Mouse (Mus musculus) erythroblast, embryonic 14.5 days (primary cell): ENCODE measurements at regions not wholly inside any gene's neighbourhood (a gene's known extent, or its start where the extent isn't known, plus 50 kb on each side); places are given as distances from the start of the nearest gene placed in this dataset.

ENCODE experiments used
- H3K27me3 ChIP-seq: 2 replicates; pipeline ENCODE4 v1.6.1; 2012; ENCODE audit warnings: inconsistent platforms; ENCODE audit not compliant: control insufficient read depth
- H3K36me3 ChIP-seq: 2 replicates; pipeline ENCODE4 v1.6.1; 2012; ENCODE audit warnings: mild to moderate bottlenecking, inconsistent platforms; ENCODE audit not compliant: control insufficient read depth
- H3K4me1 ChIP-seq: 2 replicates; pipeline ENCODE4 v1.6.1; 2012; ENCODE audit warnings: inconsistent platforms; ENCODE audit not compliant: control insufficient read depth
- H3K4me3 ChIP-seq: replicated peaks from 2 replicates; pipeline ENCODE3; 2012; ENCODE audit warnings: moderate library complexity, mild to moderate bottlenecking, inconsistent platforms
- H3K9me3 ChIP-seq: 2 replicates; pipeline ENCODE4 v1.6.1; 2012; ENCODE audit warnings: low read length, inconsistent platforms, mixed read lengths; ENCODE audit not compliant: control insufficient read depth
- GATA1 ChIP-seq: IDR thresholded peaks from 2 replicates; pipeline ENCODE4 v1.6.1; 2012; ENCODE audit warnings: low read length, inconsistent platforms, mixed read lengths
- TAL1 ChIP-seq: IDR thresholded peaks from 3 replicates; pipeline ENCODE4 v1.6.1; 2012; ENCODE audit warnings: low read length, inconsistent platforms, mixed read lengths

DNA sequence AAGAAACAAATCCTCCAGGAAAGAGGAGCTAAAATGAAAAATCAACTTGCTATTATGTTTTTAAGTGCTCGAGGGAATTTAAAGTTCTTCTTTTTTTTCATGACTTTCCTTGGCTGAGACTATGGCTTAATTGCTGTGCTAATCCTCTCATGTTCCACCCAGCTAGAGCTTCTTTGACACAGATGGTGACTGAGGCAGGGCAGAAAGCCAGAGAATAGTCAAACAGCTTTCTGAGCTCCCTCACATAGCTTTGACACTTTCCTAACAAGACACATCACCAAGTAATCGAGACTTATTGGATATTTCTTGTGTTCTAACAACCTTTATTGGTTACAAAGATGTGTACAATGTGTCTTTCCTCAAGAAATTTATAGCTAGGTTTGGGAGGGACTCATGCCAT lies 1033.0 kb downstream of the Gsdmc2 start:
- Histone ChIP-seq H3K36me3 (no peaks in the 10 kb centered on the region), H3K9me3 (no peaks in the 10 kb centered on the region), H3K27me3 (no peaks in the 10 kb centered on the region), H3K4me3 (no peak overlapping the region), H3K4me1 (no peaks in the 10 kb centered on the region)
- TF ChIP-seq TAL1: no peak
- no peak for TF ChIP-seq GATA1

DNA sequence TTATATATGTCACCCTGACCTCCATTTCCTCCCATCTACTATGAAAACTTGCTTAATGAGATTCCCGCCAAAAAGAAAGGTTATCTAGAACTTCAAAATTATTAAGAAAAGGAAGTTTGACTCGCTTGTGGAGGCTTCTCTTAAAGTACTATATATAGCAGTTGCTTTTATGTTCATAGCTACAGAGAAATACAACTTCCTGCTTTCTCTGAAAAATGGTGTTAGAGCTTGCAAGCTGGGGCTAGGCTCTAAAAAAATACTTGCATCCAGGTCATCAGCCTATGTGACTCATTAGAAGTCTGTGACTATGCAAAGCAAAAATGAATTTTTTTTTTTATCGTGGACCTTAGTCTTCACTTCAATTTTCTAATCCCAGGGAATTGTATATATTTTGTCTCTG lies 1035.7 kb downstream of the Gsdmc2 start:
- Histone ChIP-seq H3K4me1 (no peaks in the 10 kb centered on the region), H3K27me3 (no peaks in the 10 kb centered on the region), H3K36me3 (no peaks in the 10 kb centered on the region), H3K4me3 (no peak overlapping the region), H3K9me3 (no peaks in the 10 kb centered on the region)
- no peak for TF ChIP-seq GATA1
- TF ChIP-seq TAL1: no peak

DNA sequence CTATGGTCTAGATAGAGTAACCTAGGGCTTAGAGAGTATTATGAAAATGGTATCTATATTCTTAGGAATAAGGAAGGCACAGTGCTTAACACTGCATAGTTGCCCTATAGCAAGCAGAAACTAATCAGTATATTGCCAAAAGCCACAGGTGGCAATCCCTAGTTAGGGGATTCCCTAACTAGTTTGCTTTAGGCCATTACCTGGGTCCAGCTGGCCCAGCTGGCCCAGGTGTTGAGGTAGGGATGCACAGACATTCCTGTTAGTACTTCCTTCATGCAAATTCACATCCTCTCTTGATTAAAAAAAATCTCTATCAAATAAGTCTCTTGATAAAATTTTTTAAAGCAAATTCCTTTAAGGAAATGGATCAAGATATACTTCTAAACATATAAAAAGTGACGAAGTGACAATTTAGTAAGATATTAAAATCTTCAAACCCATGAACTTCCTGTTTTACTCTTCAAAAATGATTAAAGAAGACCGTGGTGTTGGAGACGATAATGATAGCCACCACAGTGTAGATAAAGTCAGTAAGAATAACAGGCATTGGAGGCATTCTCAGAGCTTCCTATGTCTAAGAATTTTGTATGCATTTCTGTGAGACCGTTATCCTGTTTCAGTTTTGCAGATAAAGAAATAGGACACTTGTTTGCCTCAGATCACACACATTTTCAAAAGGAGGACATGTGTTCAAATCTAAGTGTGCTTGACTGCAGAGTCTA lies 1036.7 kb downstream of the Gsdmc2 start:
- Histone ChIP-seq H3K27me3 (no peaks in the 10 kb centered on the region), H3K4me1 (no peaks in the 10 kb centered on the region), H3K4me3 (no peak overlapping the region), H3K36me3 (no peaks in the 10 kb centered on the region), H3K9me3 (no peaks in the 10 kb centered on the region)
- TF ChIP-seq TAL1 (no peak), GATA1 (no peak)

DNA sequence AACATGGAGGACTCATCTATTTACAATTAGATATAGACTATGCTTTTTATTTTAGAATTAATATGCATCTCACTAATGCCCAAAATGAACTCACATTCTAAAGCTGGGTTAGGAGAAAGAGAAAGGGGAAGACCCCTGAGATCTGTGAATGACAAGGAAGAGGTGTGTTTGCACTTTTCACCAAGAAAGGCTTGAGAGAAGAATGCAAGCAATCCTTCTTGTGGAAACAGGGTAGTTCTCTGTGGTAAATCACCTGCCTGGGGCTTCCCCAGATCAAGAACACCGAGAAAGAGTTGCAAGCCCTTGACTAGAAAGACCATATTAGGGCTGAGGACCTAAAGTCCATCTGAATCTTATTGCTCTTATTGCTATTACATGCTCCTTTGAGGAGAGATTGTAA lies 1037.6 kb downstream of the Gsdmc2 start:
- Histone ChIP-seq H3K9me3 (no peaks in the 10 kb centered on the region), H3K4me1 (no peaks in the 10 kb centered on the region), H3K27me3 (no peaks in the 10 kb centered on the region), H3K36me3 (no peaks in the 10 kb centered on the region), H3K4me3 (no peak overlapping the region)
- no peak for TF ChIP-seq GATA1
- no peak for TF ChIP-seq TAL1

DNA sequence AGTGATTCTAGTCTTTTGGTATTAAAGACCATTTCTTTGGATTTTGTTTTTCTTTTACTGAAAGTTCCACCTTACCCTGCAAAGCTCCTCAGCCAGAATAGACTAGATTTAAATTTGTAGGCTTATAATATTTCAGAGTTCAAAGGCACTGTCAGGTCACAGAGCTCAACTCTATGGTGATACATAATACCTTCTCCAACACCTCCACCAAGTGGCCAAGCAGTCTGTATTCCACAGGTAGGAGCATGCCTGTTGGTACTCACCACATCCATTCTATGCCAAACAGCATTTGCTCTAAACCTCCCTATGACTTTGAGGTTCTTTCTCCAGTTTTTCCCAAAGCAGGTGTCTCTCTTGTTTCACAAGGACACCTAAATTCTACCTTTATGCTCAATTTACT lies 1042.2 kb downstream of the Gsdmc2 start:
- H3K36me3 ChIP-seq: no peaks in the 10 kb centered on the region
- H3K27me3 ChIP-seq: no peaks in the 10 kb centered on the region
- H3K4me3 ChIP-seq: no peak overlapping the region
- H3K9me3 ChIP-seq: no peaks in the 10 kb centered on the region
- no peak for TF ChIP-seq GATA1
- no peaks in the 10 kb centered on the region for H3K4me1 ChIP-seq

DNA sequence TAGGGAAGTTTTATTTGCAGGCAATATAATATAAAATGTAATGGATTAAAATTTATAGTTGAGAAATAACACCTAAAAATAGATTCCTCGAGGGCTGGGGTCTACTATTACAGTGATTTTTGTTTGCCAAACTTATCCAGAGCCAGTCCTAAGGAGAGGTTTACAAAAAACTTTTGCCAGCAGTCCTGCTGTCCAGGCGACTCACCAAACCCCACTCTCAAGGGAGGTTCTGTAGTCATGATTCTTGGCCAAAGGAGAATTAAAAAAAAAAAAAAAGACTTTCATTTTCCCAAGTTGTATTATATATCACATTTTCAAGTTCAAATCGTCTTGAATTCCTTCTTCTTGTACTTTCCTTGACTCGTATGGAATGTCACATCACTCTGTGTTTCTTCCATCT lies 1046.2 kb downstream of the Gsdmc2 start:
- Histone ChIP-seq H3K4me1 (no peaks in the 10 kb centered on the region), H3K36me3 (no peaks in the 10 kb centered on the region), H3K4me3 (no peak overlapping the region), H3K27me3 (no peaks in the 10 kb centered on the region), H3K9me3 (no peaks in the 10 kb centered on the region)
- TF ChIP-seq GATA1 (no peak), TAL1 (no peak)

DNA sequence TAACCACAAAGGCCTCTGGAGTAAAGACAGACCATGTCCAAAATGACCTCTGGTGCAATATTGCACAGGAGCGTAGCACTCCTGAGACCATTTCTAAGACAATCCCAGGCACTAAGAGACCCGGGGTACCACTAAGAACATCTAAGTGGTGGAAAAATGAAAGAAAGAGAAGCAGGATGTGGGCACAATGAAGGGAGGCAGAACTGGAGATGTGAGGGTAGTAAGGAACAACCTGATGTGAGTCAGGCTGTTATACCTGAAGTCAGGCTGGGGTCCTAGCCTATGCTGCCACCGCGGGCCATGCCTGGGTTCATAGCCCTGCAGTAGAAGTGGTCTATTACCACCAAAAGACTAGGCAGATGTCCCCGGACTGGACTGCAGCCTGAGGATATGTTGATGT lies 1051.4 kb downstream of the Gsdmc2 start:
- Histone ChIP-seq H3K4me3 (no peak overlapping the region), H3K4me1 (no peaks in the 10 kb centered on the region), H3K36me3 (no peaks in the 10 kb centered on the region), H3K27me3 (no peaks in the 10 kb centered on the region), H3K9me3 (no peaks in the 10 kb centered on the region)
- TF ChIP-seq TAL1: no peak
- TF ChIP-seq GATA1: no peak

DNA sequence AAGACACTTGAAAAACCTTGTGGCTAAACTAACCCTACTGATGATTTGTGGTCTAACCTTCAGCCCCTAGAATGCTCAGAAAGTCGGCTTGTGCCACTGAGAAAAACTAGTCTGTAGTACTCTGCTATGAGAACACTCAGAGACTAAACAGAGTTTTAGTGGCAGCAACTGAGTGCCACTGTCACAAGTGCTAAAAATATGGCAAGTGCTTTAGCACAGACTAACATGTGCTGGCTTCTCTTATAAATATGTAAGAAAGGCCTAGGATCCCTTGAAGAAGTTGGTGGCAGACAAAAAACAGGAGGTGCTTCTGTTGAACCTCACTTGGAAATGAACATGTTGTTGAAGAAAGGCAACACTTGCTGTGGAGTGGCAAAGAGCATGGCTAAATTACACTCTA lies 1052.9 kb downstream of the Gsdmc2 start:
- TF ChIP-seq TAL1: no peak
- TF ChIP-seq GATA1: no peak
- Histone ChIP-seq H3K4me3 (no peak overlapping the region), H3K36me3 (no peaks in the 10 kb centered on the region), H3K27me3 (no peaks in the 10 kb centered on the region), H3K9me3 (no peaks in the 10 kb centered on the region), H3K4me1 (no peaks in the 10 kb centered on the region)

DNA sequence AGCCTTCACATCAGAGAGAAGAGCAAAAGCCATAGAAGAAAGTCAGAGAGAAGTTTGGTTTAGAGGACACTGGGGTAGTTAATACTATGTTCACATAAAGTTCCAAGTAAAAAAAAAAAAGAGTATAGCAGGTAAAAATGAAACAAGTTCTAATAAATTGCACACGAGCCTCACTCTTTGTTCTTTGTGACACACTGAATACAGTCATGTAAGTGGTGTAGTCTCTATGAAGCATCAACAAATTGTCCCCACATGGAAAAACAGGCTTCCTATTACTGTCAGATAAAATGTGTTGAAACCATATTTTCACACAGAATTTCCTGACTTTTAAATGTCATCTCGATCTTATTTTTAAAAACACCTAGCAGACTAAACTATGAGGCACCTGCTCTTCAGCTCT lies 1057.2 kb downstream of the Gsdmc2 start:
- TF ChIP-seq TAL1 (no peak), GATA1 (no peak)
- H3K4me1 ChIP-seq: no peaks in the 10 kb centered on the region
- no peaks in the 10 kb centered on the region for H3K9me3 ChIP-seq
- H3K4me3 ChIP-seq: no peak overlapping the region
- no peaks in the 10 kb centered on the region for H3K36me3 ChIP-seq
- H3K27me3 ChIP-seq: no peaks in the 10 kb centered on the region

DNA sequence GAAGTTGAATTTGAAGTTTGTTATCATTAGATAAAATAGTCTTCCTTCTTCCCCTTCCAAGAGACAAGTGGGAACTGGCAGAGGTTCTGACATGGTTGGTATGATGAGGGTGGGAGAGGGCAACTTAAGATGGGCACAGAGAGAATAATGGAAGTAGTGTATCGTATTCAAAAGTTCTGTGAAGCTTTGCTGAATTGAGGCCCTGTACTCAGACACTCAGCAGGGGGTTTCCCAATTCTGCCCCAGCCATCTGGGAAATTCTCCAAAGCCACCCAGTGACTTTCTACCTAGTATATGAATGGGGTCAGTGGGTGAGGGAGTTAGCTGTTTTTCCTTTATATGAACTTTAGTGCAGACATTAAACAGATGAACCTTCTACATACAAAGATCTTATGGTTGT lies 1058.7 kb downstream of the Gsdmc2 start:
- Histone ChIP-seq H3K4me1 (no peaks in the 10 kb centered on the region), H3K27me3 (no peaks in the 10 kb centered on the region), H3K36me3 (no peaks in the 10 kb centered on the region), H3K4me3 (no peak overlapping the region), H3K9me3 (no peaks in the 10 kb centered on the region)
- TF ChIP-seq GATA1 (no peak), TAL1 (no peak)
